Mouse (Mus musculus) bone marrow macrophage, adult 2 months (primary cell): ENCODE results near the gene Cdh4.

Experiments
- CTCF ChIP-seq: IDR thresholded peaks from 2 replicates; pipeline ENCODE4 v1.5.1; 2012; ENCODE audit warnings: low read depth, mild to moderate bottlenecking, low read length, moderate library complexity
- POLR2A ChIP-seq: IDR thresholded peaks from 2 replicates; pipeline ENCODE4 v1.6.1; 2012; ENCODE audit warnings: mild to moderate bottlenecking, low read depth, low read length, borderline replicate concordance

DNA sequence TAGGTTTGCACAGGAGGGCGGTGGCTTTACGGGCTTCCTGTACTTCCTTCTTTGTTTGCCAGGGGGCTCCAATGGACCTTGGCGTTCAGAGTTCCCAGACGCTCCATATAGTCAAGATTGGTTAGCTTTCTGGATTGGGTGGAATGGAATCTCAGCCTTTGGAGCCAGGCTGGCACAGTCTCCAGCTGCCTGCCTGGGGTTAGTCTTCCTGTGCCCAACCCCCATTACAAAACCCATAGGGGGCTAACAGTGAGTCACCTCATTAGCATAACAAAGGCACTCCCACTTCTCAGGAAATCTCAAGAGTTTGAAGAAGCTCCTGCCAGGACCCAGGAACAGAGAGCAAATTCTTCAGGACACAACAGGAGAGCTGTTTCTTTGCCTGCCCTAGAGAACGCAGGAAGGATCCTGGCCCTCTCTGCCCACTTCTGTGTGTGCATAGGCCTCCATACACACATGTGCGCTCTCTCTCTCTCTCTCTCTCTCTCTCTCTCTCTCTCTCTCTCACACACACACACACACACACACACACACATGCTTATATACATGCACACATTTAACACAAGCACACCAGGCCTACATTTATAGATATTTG, 129.0 kb downstream of the Cdh4 start:
- TF ChIP-seq POLR2A: no peak
- no peak for TF ChIP-seq CTCF
